Mouse (Mus musculus) large intestine, adult 2 months (tissue): ENCODE data around the gene H2-T23. TPM values are rescaled to one million over a fixed set of nuclear protein-coding genes. Genes with fewer than 3 reads are reported as not detected.

Source experiments
- DNase-seq: peaks from one replicate; pipeline ENCODE4 v3.0.0-alpha.2; 2012; ENCODE audit warnings: low read depth, low spot score
- WGBS: fragments of 180-500 bp; shearing (Covaris S2); methylation state at CpG from one replicate; pipeline ENCODE4 v1.1.7; 2018; 5-methylcytosine and 5-hydroxymethylcytosine counted together
- polyA plus RNA-seq: library from polyadenylated mRNA; depleted of rRNA; stranded (reverse); fragments of >200 nt; gene quantifications from 2 replicates; pipeline ENCODE4 v1.2.3, GENCODE M21; 2012; rRNA removed

H2-T23 gene
- polyA plus RNA-seq, 1 experiment = 386 TPM

- peak; percentile 99 for DNase-seq
- 2% methylated on average over 11 of the region's 11 CpGs for WGBS
These were observed 35.7 kb downstream of the H2-T23 start for GRCm38 (mm10) chr17:35996949-35997348.

- 1% methylated on average over 14 of the region's 14 CpGs for WGBS
These were observed 37.8 kb downstream of the H2-T23 start for GRCm38 (mm10) chr17:35994879-35995240.

GRCm38 (mm10) chr17:35994175-35994878, 38.3 kb downstream of the H2-T23 start:
- WGBS = 2% methylated on average over 31 of the region's 31 CpGs

More at GRCm38 (mm10) chr17:35994879-35995240, 37.8 kb downstream of the H2-T23 start:
- no peak for DNase-seq

DNA sequence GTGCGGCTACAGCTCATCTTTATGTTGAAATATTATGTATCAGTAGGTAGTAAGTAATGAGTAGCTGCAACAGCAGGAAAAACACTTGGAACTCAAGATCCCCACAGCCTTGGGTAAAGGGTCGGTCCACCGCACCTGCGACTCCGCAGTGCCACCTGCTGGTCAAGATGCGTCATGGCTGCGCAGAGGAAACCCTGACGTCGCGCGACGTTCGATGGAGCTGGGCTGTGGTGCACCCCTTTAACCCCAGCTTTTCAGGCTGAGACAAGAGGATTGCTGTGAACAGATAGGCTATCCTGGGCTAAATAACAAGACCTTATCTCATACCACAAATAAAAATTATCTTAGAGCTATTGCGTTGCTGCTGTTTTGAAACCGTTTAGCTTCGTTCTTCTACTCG, 39.0 kb downstream of the H2-T23 start:
- 3% methylated on average over 17 of the region's 17 CpGs for WGBS
- no peak for DNase-seq

More at GRCm38 (mm10) chr17:35994175-35994878, 38.3 kb downstream of the H2-T23 start:
- DNase-seq = no peak

DNA sequence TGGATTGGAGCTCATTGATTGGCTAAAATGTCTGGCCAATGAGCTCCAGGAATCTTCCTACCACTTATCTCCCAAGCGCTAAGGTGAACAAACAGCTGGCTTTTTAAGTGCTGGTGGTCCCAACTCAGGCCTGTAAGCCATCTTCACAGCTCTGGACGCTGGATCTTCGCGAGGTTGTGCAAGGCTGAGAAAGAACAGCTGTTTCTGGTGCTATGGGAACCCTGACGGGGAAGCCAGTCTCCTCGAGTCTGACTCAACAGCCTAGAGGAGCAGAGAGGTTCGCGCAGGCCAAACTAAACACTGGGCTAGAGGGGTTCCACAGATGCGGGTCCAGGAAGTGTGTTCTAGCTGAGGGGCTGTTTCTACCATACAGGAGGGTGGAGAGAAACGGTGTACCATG, 40.9 kb downstream of the H2-T23 start:
- WGBS = 44% methylated on average over 10 of the region's 10 CpGs
- no peak for DNase-seq

- WGBS = 88% methylated on average over 9 of the region's 9 CpGs
- DNase-seq = no peak
These were observed 50.9 kb downstream of the H2-T23 start for GRCm38 (mm10) chr17:35981776-35982175.

DNA sequence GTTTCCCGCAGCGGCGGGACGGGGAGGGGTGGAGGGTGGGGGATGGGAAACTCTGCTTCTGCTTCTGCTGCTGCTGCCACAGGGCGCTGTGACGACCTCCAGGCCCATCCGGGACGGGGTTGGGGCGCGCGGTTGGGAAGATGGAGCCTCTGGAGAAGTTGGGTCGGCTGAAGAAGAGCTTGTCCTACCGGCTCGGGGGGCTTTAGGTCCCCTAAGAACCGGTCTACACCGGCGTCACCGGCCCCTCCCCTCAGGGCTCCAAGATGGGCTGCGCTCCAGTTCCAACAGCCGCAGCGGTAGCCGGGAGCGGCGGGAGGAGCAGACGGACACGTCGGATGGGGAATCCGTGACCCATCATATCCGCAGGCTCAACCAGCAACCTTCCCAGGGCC, 52.3 kb downstream of the H2-T23 start:
- DNase-seq = no peak
- WGBS = under 1% methylated on average over 29 of the region's 29 CpGs

Other genes starting within 250 kb of the H2-T23 start
- 11.4 and 11.6 TPM in 2 replicates for gene Ier3, start 211.2 kb downstream of the H2-T23 start, polyA plus RNA-seq
- gene Flot1, start 209.6 kb downstream of the H2-T23 start, polyA plus RNA-seq = 43.1 and 54.2 TPM in 2 replicates
- 271 and 306 TPM in 2 replicates for gene Tubb5, start 194.5 kb downstream of the H2-T23 start, polyA plus RNA-seq
- gene Mdc1, start 191.3 kb downstream of the H2-T23 start, polyA plus RNA-seq = 4.8 and 7.8 TPM in 2 replicates
- gene Nrm, start 171.5 kb downstream of the H2-T23 start, polyA plus RNA-seq = 24.8 and 27.0 TPM in 2 replicates
- gene Ppp1r18, start 167.3 kb downstream of the H2-T23 start, polyA plus RNA-seq = 26.7 and 27.5 TPM in 2 replicates
- gene Dhx16, start 153.0 kb downstream of the H2-T23 start, polyA plus RNA-seq = 67.2 and 82.6 TPM in 2 replicates
- 76.6 and 84.9 TPM in 2 replicates for gene 2310061I04Rik, start 135.4 kb downstream of the H2-T23 start, polyA plus RNA-seq
- gene Atat1, start 122.8 kb downstream of the H2-T23 start, polyA plus RNA-seq = 20.0 and 45.4 TPM in 2 replicates
- gene Mrps18b, start 116.5 kb downstream of the H2-T23 start, polyA plus RNA-seq = 111 and 131 TPM in 2 replicates
- gene Ppp1r10, start 116.4 kb downstream of the H2-T23 start, polyA plus RNA-seq = 28.7 and 36.9 TPM in 2 replicates
- 82.6 and 83.9 TPM in 2 replicates for gene Abcf1, start 63.1 kb downstream of the H2-T23 start, polyA plus RNA-seq
- gene Gnl1, start 53.0 kb downstream of the H2-T23 start, polyA plus RNA-seq = 23.6 and 24.7 TPM in 2 replicates
- 13.8 and 14.5 TPM in 2 replicates for gene Prr3, start 52.6 kb downstream of the H2-T23 start, polyA plus RNA-seq
- gene H2-T24, start 12.3 kb downstream of the H2-T23 start, polyA plus RNA-seq = 1.6 and 2.8 TPM in 2 replicates
- gene H2-T22, start 9.9 kb upstream of the H2-T23 start, polyA plus RNA-seq = 59.7 and 67.2 TPM in 2 replicates
- 0.07 TPM in 1 of 2 replicates, not detected in the other for gene Gm6034, start 10.1 kb upstream of the H2-T23 start, polyA plus RNA-seq
- 53.0 and 148 TPM in 2 replicates for gene Gm11127, start 25.5 kb upstream of the H2-T23 start, polyA plus RNA-seq
- gene Gm19684, start 88.8 kb upstream of the H2-T23 start, polyA plus RNA-seq = 0.15 and 0.33 TPM in 2 replicates
- 7.1 and 18.3 TPM in 2 replicates for gene Gm7030, start 96.6 kb upstream of the H2-T23 start, polyA plus RNA-seq
- 58.6 and 119 TPM in 2 replicates for gene Gm8909, start 135.7 kb upstream of the H2-T23 start, polyA plus RNA-seq
- 73.6 and 140 TPM in 2 replicates for gene H2-T3, start 157.4 kb upstream of the H2-T23 start, polyA plus RNA-seq
- gene Rpp21, start 225.2 kb upstream of the H2-T23 start, polyA plus RNA-seq = 105 and 123 TPM in 2 replicates
- gene Trim39, start 239.4 kb upstream of the H2-T23 start, polyA plus RNA-seq = 7.9 and 12.3 TPM in 2 replicates